Mouse (Mus musculus) frontal cortex, adult 2 months (tissue): ENCODE measurements around the gene Cox10. TPM values are rescaled to one million over a fixed set of nuclear protein-coding genes. Genes with fewer than 3 reads are reported as not detected.

Experiments used
- DNase-seq, 2 experiments: peaks; one replicate each; pipeline ENCODE4 v3.0.0; 2022; ENCODE audit warnings: low spot score in 1 of 2; ENCODE audit errors: extremely low spot score in 1 of 2
- polyA plus RNA-seq: library from polyadenylated mRNA; depleted of rRNA; stranded (reverse); fragments of >200 nt; gene quantifications from 2 replicates; pipeline ENCODE4 v1.2.3, GENCODE M21; 2012

The Cox10 gene
- polyA plus RNA-seq, 1 experiment, result 17.5 TPM

DNA sequence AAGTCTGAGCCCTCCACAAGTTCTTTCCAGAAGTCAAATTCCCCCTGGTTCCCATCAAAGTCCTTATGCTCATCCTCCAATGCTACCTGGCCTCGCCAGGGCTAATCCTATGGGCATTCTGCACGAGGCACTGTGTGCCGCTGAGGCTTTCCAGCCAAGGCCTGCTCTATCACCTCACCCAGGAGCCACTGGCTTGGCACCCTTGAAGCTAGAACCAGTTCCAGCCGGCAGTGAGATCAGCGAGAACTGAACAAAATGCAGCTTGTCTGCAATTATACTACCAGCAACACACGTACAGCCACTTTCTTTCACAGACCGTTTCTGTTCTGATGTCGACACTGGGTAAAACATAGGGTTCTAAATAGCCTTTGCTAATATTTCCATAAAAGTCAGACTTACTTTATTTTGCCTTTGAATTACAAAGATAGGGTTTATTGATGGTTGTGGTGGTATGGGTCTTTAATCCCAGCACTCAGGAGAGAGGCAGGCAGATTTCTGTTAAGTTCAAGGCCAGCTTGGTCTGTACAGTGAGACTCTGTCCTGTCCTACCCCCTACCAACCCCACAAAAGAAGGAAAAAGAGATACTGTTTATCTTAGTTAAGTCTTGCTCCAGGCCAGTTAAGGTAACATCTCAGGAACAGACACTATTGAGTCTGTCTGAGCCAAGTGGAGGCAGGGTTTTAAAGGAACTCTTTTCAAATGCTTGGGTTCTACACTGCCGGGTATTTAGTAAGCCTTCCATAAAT lies 111.5 kb downstream of the Cox10 start:
- DNase-seq, result no peak

GRCm38 (mm10) chr11:63965437-63965836 lies 113.8 kb downstream of the Cox10 start:
- no peak for DNase-seq

GRCm38 (mm10) chr11:63957207-63957606 lies 122.1 kb downstream of the Cox10 start:
- no peak for DNase-seq

DNA sequence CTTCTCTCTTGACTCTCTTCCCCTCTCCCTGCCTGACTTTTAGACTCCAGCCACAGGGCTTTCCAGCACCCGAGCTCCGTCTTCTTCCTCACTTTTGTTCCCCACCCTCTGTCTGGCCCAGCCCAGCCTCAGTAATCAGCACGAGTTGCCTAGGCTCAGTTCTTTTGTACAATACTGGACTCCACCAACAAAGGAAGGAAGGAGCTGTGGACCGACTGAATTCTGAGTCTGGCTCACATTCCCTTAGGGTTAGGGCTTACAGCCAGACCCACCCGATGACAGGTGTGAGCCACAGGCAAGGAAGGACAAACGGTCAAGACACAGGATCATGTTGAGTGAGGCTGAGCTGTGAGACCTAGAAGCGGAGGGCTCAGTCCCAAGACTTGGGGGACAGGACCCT lies 122.5 kb downstream of the Cox10 start:
- no peak for DNase-seq

DNA sequence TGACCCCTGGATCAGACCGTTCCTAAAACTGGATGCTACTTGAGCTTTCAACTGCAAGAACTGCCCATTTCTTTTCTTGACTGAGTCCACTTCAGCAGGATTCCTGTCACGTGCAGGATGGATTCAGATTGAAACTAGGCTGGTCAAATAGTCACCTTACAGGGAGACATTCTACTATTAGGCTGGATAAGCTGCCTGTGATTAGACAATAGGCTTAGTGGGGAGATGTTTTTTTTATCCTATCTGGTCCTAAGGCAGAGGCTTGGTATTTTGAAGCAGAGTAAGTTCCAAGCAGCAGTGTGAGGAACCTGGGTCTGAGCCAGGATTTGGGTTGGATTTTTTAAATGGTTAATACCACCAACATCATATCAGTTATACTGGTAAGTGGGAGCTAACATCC lies 125.4 kb downstream of the Cox10 start:
- DNase-seq, result no peak

DNA sequence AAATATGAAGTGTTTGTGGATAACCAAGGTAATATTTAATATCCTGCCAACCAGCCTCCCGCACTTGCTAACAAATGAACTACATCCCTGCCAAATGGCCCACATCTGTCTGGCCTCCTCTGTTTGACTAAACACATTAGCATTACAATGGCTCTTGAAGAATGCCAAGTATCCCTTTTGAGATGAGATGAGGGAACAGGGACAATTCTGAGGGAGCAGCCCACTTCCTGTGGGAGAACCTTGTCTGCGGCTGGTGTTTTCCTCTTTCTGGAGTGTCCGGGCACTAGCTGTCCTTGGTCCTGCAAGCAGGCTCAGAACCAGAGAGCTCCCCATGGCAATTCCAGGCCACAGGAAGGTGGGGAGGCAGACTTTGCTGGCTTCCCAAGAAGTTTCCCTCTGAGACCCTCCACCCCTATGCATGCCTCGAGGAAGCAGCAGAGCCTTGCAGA lies 126.5 kb downstream of the Cox10 start:
- no peak for DNase-seq

DNA sequence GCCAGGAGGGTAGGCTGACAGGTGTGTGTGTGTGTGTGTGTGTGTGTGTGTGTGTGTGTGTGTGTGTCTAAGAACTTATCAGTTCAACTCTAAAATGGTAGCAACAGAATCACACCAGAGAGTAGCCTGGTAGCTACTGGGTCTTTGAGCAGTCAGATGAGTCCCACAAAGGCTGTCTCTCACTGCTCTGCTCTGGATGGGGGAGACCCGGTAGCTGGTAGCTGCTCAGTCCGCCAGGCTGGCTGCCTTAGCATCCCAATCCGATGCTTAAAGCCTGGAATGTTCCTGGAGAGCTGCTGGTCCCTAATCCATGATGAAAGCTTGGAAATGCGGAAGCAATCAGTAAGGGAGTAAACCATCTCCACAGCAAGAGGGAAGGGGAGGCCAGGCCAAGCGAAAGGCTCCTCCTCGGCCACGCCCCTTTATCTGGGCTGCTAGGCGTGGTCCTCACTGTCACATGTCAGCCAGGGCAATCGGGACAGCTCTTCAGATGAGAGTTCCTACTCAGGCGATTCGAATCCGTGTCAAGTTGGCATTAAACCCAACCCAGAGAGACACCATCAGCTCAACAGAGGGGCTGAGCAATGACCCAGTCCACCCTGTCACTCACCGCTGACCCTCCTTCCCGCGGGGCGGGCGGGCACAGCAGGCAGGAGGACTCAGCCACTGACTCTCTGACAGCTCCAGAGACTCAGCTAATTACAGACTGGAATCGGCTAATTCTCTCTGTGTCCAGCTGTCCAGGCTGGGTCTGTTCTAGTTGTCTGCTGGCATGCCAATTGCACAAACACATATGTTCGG lies 127.2 kb downstream of the Cox10 start:
- DNase-seq, result no peak

GRCm38 (mm10) chr11:63948371-63948770 lies 130.9 kb downstream of the Cox10 start:
- no peak for DNase-seq

DNA sequence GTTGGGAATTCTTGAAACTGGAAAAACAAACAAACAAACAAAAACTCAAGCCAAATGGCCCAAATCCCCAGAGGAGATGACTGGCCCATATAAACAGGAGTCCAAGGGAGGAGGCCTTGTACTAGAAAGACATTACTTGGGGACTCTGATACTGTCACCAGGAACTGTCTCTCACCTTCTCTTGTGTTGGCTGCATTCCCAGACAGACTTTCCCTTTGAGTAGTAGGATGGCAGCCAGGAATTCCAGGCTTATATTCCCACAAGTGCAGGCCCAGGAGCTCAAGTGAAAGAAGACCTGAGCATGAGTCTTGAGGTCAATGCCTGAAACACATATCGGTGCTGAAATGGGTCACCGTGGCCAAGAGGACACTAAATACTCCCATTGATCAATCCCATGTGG lies 132.2 kb downstream of the Cox10 start:
- peak; percentile 20 to 68 for DNase-seq

GRCm38 (mm10) chr11:63943947-63944346 lies 135.3 kb downstream of the Cox10 start:
- DNase-seq, result no peak

GRCm38 (mm10) chr11:63943268-63943890 lies 135.9 kb downstream of the Cox10 start:
- DNase-seq, result no peak

DNA sequence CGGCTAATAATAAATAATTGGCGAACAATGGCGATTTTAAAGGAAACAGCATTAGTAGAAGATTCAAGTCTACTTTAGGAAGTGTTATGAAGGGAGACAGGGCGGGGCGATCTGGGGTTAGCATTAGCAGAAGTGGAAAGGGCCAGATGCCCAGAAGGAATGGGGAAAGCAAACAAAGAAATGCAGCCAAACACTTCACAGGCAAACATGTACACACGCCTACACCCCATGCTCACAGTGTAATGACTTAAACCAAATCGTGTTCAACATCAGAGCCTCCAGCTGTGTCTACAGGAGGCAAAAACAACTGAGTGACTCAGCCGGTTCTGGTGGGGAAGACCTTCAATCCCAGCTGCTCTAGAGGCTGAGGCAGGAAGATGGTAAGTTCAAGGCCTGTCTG lies 137.1 kb downstream of the Cox10 start:
- no peak for DNase-seq

DNA sequence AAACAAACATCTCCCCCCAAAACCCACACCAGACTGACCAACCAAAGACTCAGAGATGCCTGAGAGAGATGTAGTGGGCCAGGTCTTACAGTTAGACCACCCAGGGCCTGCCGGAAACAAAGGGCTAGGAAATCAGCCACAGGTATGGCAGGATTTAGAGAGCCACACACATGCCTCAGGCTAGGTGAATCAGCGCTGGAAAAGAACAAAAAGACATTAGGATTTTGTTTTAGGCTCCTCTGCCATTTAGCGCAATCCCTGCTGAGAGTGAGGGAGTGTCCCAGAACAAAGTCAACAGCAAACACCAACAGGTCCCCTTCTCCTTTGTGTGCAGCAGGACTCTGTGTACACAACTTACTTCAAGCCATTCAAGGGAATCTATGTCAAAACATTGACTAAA lies 142.6 kb downstream of the Cox10 start:
- no peak for DNase-seq

DNA sequence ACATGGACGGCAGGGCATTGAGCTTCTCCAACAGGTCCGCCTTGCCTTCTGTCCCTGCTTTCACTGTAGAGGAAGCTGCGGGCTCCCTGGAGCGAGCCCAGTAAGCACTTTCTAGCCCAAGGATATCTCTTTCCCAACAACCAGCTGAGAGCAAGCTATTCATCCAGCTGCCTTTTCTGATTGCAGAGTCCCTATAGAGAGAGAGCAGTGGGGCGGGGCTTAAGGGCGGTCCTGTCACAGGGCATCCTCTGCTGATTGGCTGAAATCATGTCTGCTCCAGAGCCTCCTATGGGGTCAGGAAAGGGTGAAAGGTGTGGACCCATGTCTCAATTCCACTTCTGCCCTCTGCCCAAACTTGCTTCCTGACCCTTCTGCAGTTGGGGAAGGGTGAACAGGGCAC lies 152.4 kb downstream of the Cox10 start:
- DNase-seq, result no peak

- peak in 1 of 2 experiments; percentile 70 for DNase-seq
Observed at GRCm38 (mm10) chr11:63925161-63925582, 154.1 kb downstream of the Cox10 start.

GRCm38 (mm10) chr11:63924286-63924930 lies 154.9 kb downstream of the Cox10 start:
- DNase-seq, result no peak

GRCm38 (mm10) chr11:63923386-63923785 lies 155.9 kb downstream of the Cox10 start:
- DNase-seq, result no peak

GRCm38 (mm10) chr11:63922091-63922621 lies 157.1 kb downstream of the Cox10 start, which contains the start of gene Hs3st3b1:
Gene Hs3st3b1, minus strand, starts transcription at chr11:63922290.
- DNase-seq, result peak; percentile 78 to 86

DNA sequence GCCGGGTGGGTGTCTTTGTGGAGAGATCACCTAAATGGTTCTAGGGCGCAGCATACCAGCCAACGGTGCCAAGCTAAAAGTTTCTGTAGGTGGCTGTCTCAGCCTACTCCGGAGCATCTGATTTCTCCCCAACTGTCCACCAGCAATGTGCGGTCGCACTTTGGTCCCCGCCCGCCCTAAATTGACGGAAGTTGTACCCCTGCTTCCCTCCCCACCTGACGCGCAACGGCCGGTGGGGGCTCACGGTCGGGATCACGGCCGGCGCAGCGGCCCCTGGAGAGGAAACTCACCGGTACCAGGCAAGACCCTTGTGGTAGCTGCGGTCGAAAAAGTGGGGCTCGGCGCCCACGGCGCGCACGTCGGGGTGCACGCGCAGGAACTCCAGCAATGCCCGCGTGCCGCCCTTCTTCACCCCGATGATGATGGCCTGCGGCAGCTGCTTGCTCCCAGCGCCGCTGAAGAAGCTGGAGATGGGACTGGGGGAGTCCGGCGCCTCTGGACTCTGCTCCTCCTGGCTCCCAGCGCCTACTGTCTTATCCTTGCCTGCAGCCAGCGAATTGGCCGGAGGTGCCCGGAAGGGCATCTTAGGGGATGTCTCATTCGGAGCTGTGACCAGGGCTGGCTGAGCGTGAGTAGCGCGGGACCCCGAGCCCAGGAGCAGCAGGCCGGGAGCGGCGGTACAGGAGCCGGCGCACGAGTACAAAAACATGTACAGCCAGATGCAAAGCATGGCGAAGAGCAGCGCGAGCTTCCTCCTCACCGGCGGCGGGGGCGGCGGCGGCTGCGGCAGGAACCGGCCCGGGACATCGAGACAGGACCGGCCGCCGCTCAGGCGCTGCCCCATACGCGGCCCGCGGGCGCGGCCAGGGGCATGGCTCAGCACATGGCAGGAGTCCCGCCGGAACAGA lies 158.0 kb downstream of the Cox10 start:
- DNase-seq, result no peak
